Mouse (Mus musculus) lung, postnatal 0 days (tissue): ENCODE measurements around the gene Usp47.

ENCODE experiments used
- CTCF ChIP-seq: IDR thresholded peaks from 2 replicates; pipeline ENCODE4 v1.5.1; 2016; ENCODE audit warnings: antibody characterized with exemption, mild to moderate bottlenecking
- EP300 ChIP-seq: IDR thresholded peaks from 2 replicates; pipeline ENCODE4 v1.6.1; 2016; ENCODE audit warnings: antibody characterized with exemption, mild to moderate bottlenecking, control low read depth

GRCm38 (mm10) chr7:112117501-112117900 lies 94.2 kb downstream of the Usp47 start:
- no peak for TF ChIP-seq CTCF
- no peak for TF ChIP-seq EP300
